Mouse (Mus musculus) heart, postnatal 0 days (tissue): Measurements from ENCODE around the gene Tnfrsf1a. TPM values are rescaled to one million over a fixed set of nuclear protein-coding genes. Genes with fewer than 3 reads are reported as not detected.
A peak's percentile ranks its signal among the peaks of the same experiment; 100 is the strongest.

ENCODE experiments used
- ATAC-seq: fragments of 200-750 bp; cut with Nextera tagmentation; 2 replicates; pipeline ENCODE4 v1.8.0; 2017; ENCODE audit warnings: low read depth, moderate number of reproducible peaks, moderate library complexity; ENCODE audit not compliant: insufficient read depth
- DNase-seq: peaks from one replicate; pipeline ENCODE4 v3.0.0-alpha.2; 2016; ENCODE audit warnings: low spot score
- H3K27ac ChIP-seq: fragments of 300-500 bp; sonication (generic); 2 replicates; pipeline ENCODE4 v1.5.1; 2014; ENCODE audit warnings: low read depth, mild to moderate bottlenecking
- H3K27me3 ChIP-seq: fragments of 300-500 bp; sonication (generic); 2 replicates; pipeline ENCODE4 v1.6.1; 2014; ENCODE audit warnings: low read length, mixed read lengths; ENCODE audit not compliant: control insufficient read depth, insufficient read depth
- H3K36me3 ChIP-seq: fragments of 300-500 bp; sonication (generic); replicated peaks from 2 replicates; pipeline ENCODE4 v1.6.1; 2014; ENCODE audit warnings: low read length, mixed read lengths; ENCODE audit not compliant: control insufficient read depth, insufficient read depth
- H3K4me1 ChIP-seq: fragments of 300-500 bp; sonication (generic); 2 replicates; pipeline ENCODE4 v1.6.1; 2014; ENCODE audit warnings: antibody characterized with exemption; ENCODE audit not compliant: control insufficient read depth, insufficient read depth
- H3K4me2 ChIP-seq: fragments of 300-500 bp; sonication (generic); 2 replicates; pipeline ENCODE4 v1.6.1; 2014; ENCODE audit warnings: low read depth, mild to moderate bottlenecking, low read length, moderate library complexity
- H3K4me3 ChIP-seq: fragments of 300-500 bp; sonication (generic); 2 replicates; pipeline ENCODE4 v1.5.1; 2014; ENCODE audit warnings: low read depth, low read length
- H3K9ac ChIP-seq: fragments of 300-500 bp; sonication (generic); replicated peaks from 2 replicates; pipeline ENCODE4 v1.6.1; 2014; ENCODE audit warnings: low read depth, low read length, mixed read lengths
- H3K9me3 ChIP-seq: fragments of 300-500 bp; sonication (generic); replicated peaks from 2 replicates; pipeline ENCODE4 v1.6.1; 2016; ENCODE audit warnings: low read length; ENCODE audit not compliant: control insufficient read depth
- CTCF ChIP-seq: IDR thresholded peaks from 2 replicates; pipeline ENCODE4 v1.5.1; 2016; ENCODE audit warnings: antibody characterized with exemption, control low read depth, low read depth
- EP300 ChIP-seq: IDR thresholded peaks from 2 replicates; pipeline ENCODE4 v1.6.1; 2016; ENCODE audit warnings: antibody characterized with exemption, low read depth
- WGBS: fragments of 180-500 bp; shearing (Covaris S2); extraction: QIAGEN DNeasy Blood & Tissue Kit; methylation state at CpG from one replicate; pipeline ENCODE4 v1.1.7; 2014; 5-methylcytosine and 5-hydroxymethylcytosine counted together
- polyA plus RNA-seq: library from polyadenylated mRNA; unstranded; fragments of >200 nt; fragmentation: Nextera tagmentation; extraction: Ambion mirVana; gene quantifications from 2 replicates; pipeline ENCODE4 v1.2.1, GENCODE M21; 2015
- total RNA-seq: library from RNA; depleted of rRNA; stranded (reverse); fragments of >200 nt; gene quantifications from 2 replicates; pipeline ENCODE4 v1.2.3, GENCODE M21; 2014; ENCODE audit warnings: low replicate concordance

Gene Tnfrsf1a
- total and polyA plus RNA-seq, 2 experiments from 2014 or later: 37.1 to 39.8 TPM

GRCm38 (mm10) chr6:125352811-125353210 lies 3.6 kb downstream of the Tnfrsf1a start:
- H3K9ac ChIP-seq: no peak overlapping the region
- H3K4me2 ChIP-seq: peak overlapping the region; percentile 68
- H3K9me3 ChIP-seq: no peaks in the 10 kb centered on the region
- peak overlapping the region; percentile 84; the same call in 1 of the 2 replicates for H3K27ac ChIP-seq
- H3K36me3 ChIP-seq: peaks cover 9% of the 10 kb centered on the region
- DNase-seq (no peak), ATAC-seq (no peak)
- no peak overlapping the region for H3K4me3 ChIP-seq
- peaks cover 34% of the 10 kb centered on the region for H3K4me1 ChIP-seq
- H3K27me3 ChIP-seq: no peaks in the 10 kb centered on the region
- WGBS: 59% methylated on average over 4 of the region's 4 CpGs
- no peak for TF ChIP-seq EP300
- no peak for TF ChIP-seq CTCF

- Histone ChIP-seq H3K9me3 (no peaks in the 10 kb centered on the region), H3K27ac (peak overlapping the region; percentile 84; the same call in 1 of the 2 replicates), H3K4me1 (peaks cover 34% of the 10 kb centered on the region), H3K4me2 (peak overlapping the region; percentile 68; the same call in 1 of the 2 replicates), H3K9ac (no peak overlapping the region), H3K4me3 (no peak overlapping the region), H3K27me3 (no peaks in the 10 kb centered on the region), H3K36me3 (peaks cover 14% of the 10 kb centered on the region)
- DNase-seq: no peak
- TF ChIP-seq CTCF: no peak
- TF ChIP-seq EP300: no peak
- WGBS: 66% methylated on average over 11 of the region's 11 CpGs
- no peak for ATAC-seq
Measured at GRCm38 (mm10) chr6:125353221-125353620, 4.1 kb downstream of the Tnfrsf1a start.

- no peak for ATAC-seq
- TF ChIP-seq CTCF (no peak), EP300 (no peak)
Measured at GRCm38 (mm10) chr6:125353655-125354054, 4.5 kb downstream of the Tnfrsf1a start.

GRCm38 (mm10) chr6:125354352-125355151 lies 5.4 kb downstream of the Tnfrsf1a start:
- Histone ChIP-seq H3K27ac (peak overlapping the region; percentile 84), H3K4me3 (peak overlapping the region; percentile 23), H3K9ac (no peak overlapping the region; the same call in 1 of the 2 replicates), H3K36me3 (peaks cover 26% of the 10 kb centered on the region), H3K4me2 (peak overlapping the region; percentile 68), H3K4me1 (peaks cover 30% of the 10 kb centered on the region), H3K27me3 (no peaks in the 10 kb centered on the region), H3K9me3 (no peaks in the 10 kb centered on the region)
- TF ChIP-seq CTCF (no peak), EP300 (peak; percentile 75; the same call in 1 of the 2 replicates)
- DNase-seq (peak; percentile 82), ATAC-seq (peak; percentile 78)
- 18% methylated on average over 14 of the region's 14 CpGs for WGBS

More at GRCm38 (mm10) chr6:125353655-125354054, 4.5 kb downstream of the Tnfrsf1a start:
- Histone ChIP-seq H3K4me3 (no peak overlapping the region), H3K4me2 (peak overlapping the region; percentile 68), H3K27ac (peak overlapping the region; percentile 84), H3K4me1 (peaks cover 34% of the 10 kb centered on the region), H3K9me3 (no peaks in the 10 kb centered on the region), H3K36me3 (peaks cover 18% of the 10 kb centered on the region), H3K27me3 (no peaks in the 10 kb centered on the region), H3K9ac (no peak overlapping the region)
- DNase-seq: no peak
- 58% methylated on average over 4 of the region's 4 CpGs for WGBS

- Histone ChIP-seq H3K27ac (peak overlapping the region; percentile 84), H3K4me1 (peaks cover 30% of the 10 kb centered on the region), H3K4me2 (peak overlapping the region; percentile 68), H3K27me3 (no peaks in the 10 kb centered on the region), H3K9me3 (no peaks in the 10 kb centered on the region), H3K4me3 (peak overlapping the region; percentile 23), H3K36me3 (peaks cover 31% of the 10 kb centered on the region), H3K9ac (no peak overlapping the region; the same call in 1 of the 2 replicates)
- TF ChIP-seq CTCF (no peak), EP300 (no peak)
- ATAC-seq: no peak; the same call in 1 of the 2 replicates
- no peak for DNase-seq
- WGBS: 18% methylated on average over 10 of the region's 10 CpGs
Measured at GRCm38 (mm10) chr6:125355197-125355741, 6.1 kb downstream of the Tnfrsf1a start.
